Mouse (Mus musculus) fat pad, adult 2 months (tissue): ENCODE measurements around the gene Tbxas1.

ENCODE experiments used
- DNase-seq: peaks from one replicate; pipeline ENCODE4 v3.0.0-alpha.2; 2011; ENCODE audit warnings: low read depth, low spot score; ENCODE audit errors: extremely low read depth

Gene Tbxas1

DNA sequence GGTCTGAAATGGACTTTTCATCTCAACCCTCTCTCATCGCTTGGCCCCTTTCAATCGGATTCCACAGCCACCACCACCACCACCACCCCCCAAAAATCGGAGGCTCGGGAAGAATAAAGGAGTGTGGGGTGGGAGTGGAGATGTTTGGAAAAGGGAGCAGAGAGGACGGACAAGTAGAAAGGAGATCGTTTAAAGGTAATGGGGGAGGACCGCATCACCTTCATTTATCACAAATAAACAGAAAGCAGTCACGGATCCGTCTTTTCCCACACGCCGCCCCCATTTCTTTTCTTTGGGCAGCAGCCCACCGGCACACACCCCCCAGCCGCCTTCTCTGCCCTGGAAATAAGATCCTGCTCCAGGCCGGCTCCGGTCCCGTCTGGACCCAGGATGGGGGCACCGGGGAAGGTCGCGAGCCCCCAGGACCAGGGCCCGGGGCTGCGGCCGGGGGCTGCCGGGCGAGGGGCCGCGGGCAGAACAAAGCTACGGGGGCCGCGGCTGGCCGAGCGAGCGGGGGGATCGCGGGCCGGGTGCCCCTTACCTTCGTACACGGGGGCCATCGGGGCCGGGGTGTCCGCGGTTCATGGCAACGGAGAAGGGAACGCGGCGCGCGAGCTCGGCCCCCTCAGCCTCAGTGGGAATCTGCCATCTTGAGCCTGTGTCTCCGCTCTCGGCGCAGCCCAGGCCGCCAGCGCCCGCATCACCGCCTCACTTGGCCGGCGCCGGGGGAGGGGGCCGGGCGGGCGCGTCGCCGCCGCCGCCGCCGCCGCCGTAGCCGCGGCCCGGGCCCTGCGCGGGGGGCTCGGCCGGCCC is at the start of gene Tbxas1:
Gene Tbxas1, plus strand, starts transcription at position 147 of the 813 bp plus-strand sequence.
- DNase-seq, result no peak

DNA sequence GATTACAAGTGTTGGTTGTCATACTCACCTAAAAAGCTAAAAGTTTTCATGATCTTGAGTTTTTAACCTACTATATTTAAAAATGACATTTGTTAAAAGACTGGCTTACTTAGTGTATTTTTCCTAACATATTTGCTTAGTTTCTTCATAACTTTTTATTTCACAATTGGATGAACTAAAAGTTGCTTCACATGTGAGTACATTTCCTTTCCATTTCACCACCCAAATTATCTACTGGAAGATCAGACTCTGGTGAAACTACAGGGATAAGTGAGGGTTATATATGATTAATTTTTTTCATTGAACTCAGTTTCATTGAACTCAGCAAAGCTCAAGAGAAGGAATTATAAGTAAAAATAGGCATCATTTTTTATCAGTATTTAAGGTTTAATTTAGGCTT is 49.3 kb upstream of the Tbxas1 start:
- DNase-seq, result no peak

DNA sequence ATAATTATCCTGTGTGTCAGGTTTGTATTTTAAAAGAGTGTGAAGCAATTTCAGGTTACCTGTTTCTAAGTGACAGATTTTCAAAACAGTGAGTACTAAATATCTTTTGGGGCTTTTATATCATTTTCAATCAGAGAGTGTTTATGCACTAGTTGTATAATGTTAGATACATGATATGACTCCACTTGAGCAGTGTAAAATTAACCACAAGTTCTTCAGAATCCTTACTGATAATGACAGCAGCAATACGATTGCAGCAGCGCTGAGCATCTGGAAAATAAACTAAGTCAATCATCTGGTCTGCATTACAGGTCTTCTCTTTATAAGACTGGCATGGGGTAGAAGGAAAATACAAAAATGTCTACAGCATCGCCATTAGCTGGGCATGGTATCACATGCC is 48.3 kb upstream of the Tbxas1 start:
- no peak for DNase-seq

DNA sequence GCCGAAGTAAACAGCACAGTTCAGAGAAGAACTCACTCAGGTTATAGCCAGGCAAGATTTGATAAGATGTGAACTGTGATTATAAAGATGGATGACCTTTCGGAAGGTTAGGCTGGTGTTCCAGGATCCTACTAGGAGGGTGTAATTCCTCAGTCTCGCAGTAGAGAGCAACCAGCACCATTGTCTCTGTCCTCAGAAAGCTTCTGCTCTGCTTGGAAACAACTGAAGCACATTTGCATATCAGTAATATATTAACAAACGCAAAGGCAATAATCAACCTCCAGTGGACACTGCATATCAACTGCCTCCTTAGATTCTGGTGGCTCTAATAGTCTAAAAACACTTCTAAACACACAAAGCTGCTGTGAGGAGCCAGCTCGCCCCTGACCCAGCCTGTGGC is 47.8 kb upstream of the Tbxas1 start:
- DNase-seq, result no peak

DNA sequence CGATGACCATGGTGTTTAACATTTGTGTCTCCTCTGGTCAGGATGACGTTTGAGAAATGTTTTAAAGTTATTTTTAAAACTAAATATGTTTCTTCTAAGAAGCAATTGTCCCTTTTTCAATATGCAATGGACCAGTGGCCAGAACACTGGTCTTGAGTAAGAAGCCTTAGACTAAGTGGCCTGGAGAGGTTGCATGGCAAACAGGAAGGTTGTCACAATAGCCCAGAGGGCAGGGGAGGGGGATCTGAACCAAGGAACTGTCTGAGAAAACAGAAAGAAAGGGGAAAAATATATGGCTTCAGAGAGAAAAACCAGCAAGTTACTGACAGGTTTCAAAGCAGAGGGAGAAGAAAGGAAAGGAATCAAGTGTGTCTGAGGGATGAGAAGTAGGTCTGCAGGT is 47.0 kb upstream of the Tbxas1 start:
- DNase-seq, result no peak

DNA sequence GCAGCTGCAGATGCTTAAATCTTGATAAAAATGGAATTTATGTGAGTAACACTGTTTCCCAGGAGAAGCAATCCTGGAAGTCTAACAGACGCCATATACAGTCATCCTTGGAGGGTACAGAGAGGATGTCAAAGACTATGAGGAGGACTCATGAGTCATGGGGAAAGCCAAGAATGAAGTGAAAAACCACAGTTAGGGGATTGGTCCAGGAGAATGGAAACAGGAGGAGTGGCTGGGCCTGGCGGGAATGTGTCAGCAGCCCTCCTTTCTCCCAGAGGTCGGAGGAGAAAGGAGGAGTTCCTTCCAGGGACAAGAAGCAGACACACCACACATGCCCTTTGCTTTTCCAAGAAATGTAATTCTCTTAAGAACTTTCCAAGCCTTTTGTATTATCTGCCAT is 45.8 kb upstream of the Tbxas1 start:
- DNase-seq, result no peak

DNA sequence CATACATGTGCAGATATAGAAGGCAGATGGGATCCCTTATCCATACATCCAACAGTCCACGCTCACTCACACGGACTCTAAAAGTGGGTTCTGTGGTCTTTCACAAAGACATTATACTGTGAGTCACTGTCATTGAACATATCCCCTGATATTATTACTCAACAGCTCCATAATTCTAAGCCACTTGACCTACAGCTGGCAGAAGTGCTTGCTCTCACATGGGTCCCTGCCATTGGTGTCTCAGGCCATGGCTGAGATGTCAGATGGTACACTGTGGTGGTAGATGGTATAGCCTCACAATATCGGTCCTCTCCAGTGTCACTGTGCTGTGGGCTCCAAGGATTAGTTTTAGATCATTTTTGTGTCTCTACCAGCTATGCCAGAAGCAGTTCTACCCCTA is 41.5 kb upstream of the Tbxas1 start:
- DNase-seq, result no peak

DNA sequence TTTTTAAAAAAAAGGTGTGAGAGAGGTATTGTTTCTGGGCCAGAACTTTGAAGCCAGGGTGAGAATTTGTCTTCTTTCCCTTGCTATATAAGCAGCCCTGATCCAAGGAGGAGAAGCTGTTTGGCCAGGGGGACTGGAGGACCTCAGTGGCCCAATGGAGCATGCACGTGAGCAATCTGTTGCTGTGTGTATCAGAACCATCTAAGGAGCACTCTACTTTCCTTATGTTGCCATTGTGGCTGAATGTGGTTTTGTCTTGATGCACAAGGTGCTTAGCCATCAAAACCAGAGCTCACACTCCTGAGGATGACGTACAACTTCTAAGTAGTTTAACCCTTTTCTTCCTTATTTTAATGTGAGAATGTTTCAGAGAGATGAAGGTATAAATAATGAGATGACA is 40.5 kb upstream of the Tbxas1 start:
- no peak for DNase-seq

DNA sequence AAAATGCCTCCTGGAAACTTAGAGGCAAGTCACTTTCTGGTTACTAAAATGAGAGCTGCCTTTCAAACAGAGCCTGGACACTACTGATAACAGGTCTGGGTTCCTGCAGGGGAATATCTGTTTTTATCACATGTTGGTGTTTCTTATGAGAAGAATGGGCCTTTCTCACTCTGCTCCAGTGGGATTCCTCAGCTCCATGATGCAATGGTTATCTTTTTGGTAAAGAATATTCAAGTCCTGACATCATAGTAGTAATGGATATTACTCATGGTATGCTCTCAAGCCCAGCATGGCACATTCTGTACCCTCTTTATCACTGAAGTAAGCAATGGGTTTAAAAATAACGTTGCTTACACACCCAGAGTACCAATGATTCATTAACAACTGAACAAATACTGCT is 40.0 kb upstream of the Tbxas1 start:
- no peak for DNase-seq

DNA sequence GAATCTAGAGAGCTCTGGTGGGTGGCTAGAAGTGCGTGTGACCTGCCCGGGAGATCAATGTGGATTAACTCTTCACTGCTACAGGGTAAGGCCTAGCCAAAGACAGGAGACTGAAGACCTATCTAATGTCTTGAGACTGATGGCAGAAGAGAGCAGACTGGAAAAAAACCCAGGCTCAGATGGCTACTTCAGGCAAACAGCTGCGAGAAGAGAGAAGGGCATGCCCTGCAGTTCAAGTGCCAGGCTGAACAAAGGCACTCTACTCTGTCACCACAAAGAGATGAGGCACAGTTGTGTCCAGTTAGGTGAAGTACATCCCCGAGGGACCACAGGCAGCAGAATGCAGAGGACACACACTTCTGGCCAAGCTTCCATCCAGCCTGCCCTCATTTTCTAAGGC is 37.1 kb upstream of the Tbxas1 start:
- DNase-seq, result no peak

DNA sequence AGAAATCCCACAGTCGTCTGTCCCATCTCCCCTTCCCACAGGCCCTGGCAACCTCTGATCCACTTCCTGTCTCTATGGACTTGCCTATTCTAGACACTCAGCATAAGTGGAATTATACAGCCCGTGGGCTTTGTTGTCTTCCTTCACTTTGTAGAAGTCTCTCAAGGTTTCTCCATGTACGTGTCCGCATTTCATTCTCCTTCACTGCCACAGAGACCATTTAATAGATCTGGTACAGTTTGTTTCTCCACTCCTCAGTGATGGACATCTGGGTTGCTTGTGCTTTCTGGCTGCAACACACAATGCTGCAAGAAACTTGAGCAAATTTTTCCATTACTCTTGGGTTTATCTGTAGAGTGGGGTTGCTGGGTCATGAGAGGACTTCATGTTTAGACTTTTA is 35.3 kb upstream of the Tbxas1 start:
- DNase-seq, result no peak

DNA sequence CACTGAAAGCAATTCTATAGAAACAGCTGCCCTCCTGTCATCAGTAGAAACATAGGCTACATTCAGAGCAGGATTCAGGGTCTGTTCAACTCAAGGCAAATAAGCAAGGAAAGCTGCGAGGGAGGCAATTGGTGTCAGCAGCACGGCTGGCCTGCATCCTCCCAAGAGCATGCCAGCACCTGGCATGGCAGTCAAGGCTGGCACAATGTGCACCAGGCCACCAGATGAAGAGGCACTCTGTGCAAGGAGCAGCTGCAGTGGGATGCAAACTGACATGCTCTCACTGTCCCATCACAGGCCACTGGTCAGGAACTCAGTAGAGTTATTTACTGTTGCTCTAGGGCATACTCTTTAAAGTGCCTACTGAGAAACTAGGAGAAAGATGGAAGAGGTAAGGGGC is 34.8 kb upstream of the Tbxas1 start:
- DNase-seq, result no peak

DNA sequence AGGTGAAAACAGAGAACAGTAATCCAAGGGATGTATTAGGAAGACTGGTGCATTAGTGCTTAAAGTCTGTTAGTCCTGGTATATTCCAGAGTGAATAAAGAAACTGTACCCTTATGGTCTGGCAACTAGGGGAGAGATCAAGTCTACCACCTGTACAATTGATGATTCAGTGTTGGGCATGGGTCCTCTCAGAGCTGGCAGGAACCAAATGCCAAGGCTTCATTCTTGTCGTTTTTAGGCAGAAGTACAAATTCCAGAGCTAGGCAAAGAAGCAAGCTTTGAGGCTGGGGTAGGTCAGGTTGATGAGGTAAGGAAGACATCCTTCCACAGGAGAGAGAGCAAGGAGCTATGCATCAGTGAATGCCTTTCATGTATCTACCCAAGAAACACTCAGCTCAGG is 34.4 kb upstream of the Tbxas1 start:
- DNase-seq, result no peak

DNA sequence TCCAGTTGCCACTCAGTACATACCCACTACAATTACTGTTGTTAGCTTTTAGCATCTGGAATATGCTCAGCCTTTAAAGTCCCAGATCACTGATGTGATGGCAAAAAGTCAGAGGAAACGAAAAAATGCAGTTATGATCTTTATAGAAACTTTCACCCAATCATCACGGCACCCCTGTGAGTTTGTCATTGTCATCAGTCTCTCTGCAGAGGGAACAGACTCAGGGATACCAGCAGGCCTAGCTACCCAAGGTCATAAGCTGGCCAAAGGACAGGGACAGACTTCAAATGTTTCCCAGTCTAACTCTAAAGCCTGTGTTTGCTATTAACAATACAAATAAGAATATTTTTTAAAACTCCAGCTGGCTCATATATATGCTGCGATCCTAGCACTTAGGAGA is 33.7 kb upstream of the Tbxas1 start:
- DNase-seq, result no peak

DNA sequence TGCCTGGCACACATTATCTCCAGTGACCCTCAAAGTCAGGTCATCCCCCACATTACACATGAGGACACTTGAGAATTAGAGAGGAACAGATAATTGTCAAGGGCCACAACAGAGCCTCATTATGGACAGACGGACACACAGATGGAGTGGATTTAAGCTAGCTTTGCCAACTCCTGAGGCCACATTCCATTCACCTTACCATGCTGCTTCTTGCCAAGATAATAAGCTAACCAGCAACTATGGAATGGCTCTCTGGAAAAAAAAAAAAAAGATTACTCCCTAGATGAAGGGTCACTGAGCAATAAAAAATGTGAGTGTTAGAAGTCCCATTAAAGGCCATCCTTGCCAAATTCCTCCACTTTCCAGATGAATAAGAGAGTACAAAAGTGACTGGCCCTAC is 30.1 kb upstream of the Tbxas1 start:
- DNase-seq, result no peak

DNA sequence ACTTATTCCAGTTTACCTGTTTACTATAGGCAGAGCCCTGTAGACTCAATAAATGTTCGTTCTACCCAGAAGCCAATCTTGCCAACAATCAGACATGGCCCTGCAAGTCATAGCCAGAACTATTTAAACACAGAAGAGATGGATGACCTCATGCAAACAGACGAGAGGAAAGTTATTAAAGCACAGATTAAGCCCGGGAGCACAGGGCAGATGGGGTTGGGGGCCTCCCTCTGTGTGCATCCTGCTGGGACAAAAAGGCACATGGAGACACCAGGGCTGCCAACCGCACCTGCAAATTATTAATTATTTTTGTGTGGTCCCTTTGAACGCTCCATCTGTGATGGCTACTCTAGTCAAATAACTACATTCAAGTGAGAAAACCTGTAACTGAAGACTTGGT is 29.3 kb upstream of the Tbxas1 start:
- DNase-seq, result no peak

DNA sequence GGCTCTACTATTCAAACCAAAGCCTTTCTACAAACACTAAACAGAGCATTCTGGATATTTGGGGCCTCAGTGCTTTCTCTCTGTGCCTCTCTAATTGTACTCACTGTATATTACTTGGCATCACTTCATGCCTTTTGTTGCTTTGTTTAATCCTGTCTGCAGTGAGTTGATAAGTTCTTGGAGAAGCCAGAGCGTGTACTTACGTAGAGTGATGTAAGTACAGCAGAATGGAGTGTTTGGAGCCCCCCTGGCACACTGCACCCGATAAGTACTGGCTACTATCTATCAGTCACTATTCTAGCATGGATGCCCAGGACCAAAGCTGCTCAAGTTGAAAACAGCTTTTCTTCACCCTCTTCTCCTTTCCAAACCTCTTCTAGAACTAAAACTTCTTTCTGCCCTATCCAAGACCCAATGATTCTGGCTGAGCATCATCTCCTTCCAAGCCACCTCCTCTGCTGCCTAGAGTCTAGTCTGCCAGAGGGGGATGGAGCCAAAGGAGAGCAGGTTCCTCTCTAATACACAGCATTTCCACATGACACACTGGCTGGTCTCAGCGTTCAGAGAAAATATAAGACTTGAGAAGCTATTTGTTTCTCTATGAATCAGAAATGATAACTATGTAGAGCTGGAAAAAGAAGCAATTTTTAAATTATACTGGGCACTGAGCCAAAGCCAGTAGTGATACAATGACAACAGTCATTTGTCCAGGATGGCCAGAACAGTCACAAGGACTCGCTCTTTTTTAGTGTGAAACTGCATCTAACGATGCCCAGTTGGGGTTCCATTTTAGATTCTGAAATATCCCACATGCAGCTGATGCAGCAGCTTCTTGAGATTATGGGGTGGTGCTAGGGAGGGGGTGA is 28.6 kb upstream of the Tbxas1 start:
- DNase-seq, result no peak

DNA sequence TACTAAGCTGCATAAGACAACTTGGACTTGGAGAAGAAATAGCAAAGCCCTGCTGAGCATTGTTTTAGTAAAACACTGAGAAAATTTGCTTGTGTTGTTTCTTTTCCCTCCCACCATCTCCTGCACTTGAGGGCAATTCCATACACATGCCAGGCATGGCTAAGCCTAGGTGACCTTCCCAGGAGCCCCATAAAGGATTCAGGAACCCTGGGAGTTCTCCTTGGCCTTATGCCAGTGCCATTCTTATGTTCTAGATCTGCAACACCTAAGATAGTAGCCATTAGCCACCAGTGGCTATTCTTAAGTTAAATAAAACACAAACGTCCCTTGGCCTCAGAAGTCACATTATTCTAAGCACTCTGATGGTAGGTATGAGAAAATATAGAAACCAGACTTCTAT is 27.8 kb upstream of the Tbxas1 start:
- no peak for DNase-seq

DNA sequence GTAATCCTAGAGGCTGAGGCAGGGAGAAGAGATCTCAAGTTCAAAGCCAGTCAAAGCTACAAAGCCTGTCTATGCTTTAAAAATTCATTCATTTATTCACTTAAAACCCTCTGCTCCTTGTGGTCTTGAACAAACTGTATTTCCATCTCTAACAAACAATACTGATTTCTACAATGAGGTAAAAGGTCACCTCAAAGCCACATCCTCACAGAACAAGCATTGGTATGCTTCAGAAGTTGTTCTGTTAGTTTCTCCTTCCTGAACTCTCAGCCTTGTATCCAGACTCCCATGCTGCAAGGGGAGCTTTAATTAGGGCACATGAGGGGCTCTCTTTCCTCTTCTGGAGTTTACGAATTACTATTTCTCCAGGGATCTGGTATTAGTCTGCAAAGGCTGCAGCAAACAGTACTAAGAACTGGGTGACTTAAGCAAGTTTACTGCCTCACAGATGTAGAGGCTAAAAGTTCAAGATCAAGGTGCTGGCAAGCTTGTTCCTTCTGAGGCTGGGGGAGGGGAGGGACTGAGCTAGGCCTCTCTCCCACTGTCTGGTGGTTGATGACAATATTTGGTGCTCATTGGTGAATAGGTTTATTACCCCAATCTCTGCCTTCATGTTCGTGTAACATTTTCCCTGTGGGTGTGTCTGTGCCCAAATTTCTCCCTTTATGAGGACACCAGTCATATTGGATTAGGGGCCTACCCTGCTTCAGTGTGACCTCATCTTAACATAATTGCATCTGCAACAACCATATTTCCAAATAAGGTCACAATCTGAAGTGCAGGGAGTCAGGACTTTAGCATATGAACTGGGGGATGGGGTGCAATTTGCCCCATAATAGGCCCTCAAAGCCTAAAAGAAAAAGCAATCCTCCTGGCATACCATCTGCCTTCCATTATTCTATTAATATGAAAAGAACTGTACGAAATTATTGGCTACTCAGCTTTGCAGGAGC is 27.0 kb upstream of the Tbxas1 start:
- DNase-seq, result no peak

DNA sequence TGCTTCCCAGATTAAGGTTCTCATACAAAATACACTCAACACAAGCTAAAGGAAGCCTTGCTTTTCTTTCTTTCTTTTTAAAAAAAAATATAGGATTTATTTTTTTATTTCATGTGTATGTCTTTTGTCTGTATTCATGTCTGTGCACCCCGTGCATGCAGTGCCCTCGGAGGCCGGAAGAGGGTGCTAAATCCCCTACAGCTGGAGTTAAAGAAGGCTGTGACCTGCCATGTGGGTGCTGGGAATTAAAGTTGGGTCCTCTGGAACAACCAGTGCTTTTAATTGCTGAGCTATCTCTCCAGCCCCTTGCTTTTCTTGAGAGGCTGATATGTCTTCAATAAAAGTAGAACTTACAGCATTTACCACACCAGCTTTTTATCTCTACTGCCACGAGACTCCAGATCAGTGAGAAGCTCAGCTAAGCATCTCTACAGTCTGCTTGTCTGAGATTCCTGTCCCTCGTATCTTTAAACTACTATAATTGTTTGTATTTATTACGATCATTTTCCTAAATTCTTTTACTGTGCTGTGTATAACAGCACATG is 24.4 kb upstream of the Tbxas1 start:
- no peak for DNase-seq

DNA sequence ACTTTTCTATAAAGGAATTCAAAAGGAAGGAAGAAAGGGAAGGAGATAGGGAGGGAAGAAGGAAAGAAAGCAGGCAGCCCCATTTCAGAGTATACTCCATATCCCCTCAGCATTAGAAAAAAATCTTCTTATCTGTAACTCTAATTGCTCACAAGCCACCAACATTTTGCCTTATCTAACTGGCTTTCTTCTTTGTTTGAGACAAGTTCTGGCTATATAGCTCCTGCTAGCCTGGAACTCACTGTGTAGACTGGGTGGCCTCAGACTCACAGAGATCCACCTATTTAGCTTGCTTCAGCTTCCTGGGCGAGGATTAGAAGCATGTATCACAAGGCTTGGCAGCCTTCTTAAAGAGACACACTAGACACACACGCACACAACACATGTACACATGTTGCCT is 23.5 kb upstream of the Tbxas1 start:
- DNase-seq, result no peak
